Comparison of ENCODE assay signal across 10 mouse cellular contexts in the genomic region with DNA sequence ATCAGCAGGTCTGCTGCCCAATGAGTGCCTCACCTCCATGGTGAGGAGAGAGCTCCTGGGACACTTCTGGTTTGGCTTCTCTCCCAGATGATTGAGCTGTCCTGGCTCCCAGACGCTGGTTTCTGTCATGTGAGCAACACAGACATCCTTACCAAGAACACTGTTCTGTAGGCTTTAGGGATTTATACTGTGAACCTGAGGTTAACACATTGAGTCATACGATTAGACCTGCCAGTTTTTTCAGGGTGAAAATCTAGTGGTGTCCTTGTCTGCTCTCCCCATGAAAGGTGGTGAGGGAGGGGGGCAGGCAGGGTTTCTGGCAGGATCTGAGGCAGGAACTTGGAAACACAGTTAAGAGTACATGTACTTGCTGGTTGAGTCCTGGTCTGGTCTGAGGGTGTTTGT. TPM values are rescaled to one million over a fixed set of nuclear protein-coding genes. Genes with fewer than 3 reads are reported as not detected.
DNase-seq lines count a peak whose midpoint lies in the region; ATAC-seq lines count a peak whose summit lies in the region.
"Had no signal": no experiment of that assay in that cellular context is flagged by ENCODE, and none has a peak within 500 bp of the region (broad histone marks: within the 10 kb centered on the region; RNA-seq: fewer than 3 reads in every experiment).

No protein-coding gene starts in this region.

- H3K4me3 ChIP-seq in embryonic facial prominence, embryonic 14.5 days (ENCODE audit: low read depth, low read length) = no peak overlapping the region
- no peak overlapping the region for H3K4me3 ChIP-seq in embryonic facial prominence, embryonic 10.5 days
- H3K4me3 ChIP-seq in intestine, embryonic 14.5 days (ENCODE audit: low read depth, low read length) = no peak overlapping the region
- no peak overlapping the region for H3K4me3 ChIP-seq in midbrain, embryonic 16.5 days (ENCODE audit: low read depth, low read length)

- H3K36me3 ChIP-seq in embryonic facial prominence, embryonic 14.5 days (ENCODE audit: control insufficient read depth, insufficient read depth, low read length) = no peaks in the 10 kb centered on the region
- H3K36me3 ChIP-seq in embryonic facial prominence, embryonic 10.5 days (replicated peaks) = no peaks in the 10 kb centered on the region
- no peaks in the 10 kb centered on the region for H3K36me3 ChIP-seq in intestine, embryonic 14.5 days (ENCODE audit: control insufficient read depth, insufficient read depth, low read length)
- H3K36me3 ChIP-seq in midbrain, embryonic 16.5 days (ENCODE audit: control insufficient read depth, insufficient read depth, low read length) = no peaks in the 10 kb centered on the region

- no peak overlapping the region for H3K27ac ChIP-seq in embryonic facial prominence, embryonic 14.5 days (replicated peaks; ENCODE audit: low read depth, low read length)
- no peak overlapping the region for H3K27ac ChIP-seq in embryonic facial prominence, embryonic 10.5 days (replicated peaks)
- H3K27ac ChIP-seq in intestine, embryonic 14.5 days (ENCODE audit: low read depth) = peak overlapping the region; percentile 29; the same call in 1 of the 2 replicates
- no peak overlapping the region for H3K27ac ChIP-seq in midbrain, embryonic 16.5 days (ENCODE audit: low read length)

- H3K9me3 ChIP-seq in embryonic facial prominence, embryonic 14.5 days (ENCODE audit: control insufficient read depth, low read length) = no peaks in the 10 kb centered on the region
- H3K9me3 ChIP-seq in embryonic facial prominence, embryonic 10.5 days = no peaks in the 10 kb centered on the region
- no peaks in the 10 kb centered on the region for H3K9me3 ChIP-seq in intestine, embryonic 14.5 days (ENCODE audit: control insufficient read depth, low read length)
- H3K9me3 ChIP-seq in midbrain, embryonic 16.5 days (replicated peaks; ENCODE audit: control insufficient read depth, low read length, poor library complexity, severe bottlenecking) = no peaks in the 10 kb centered on the region

- DNase-seq in embryonic facial prominence, embryonic 14.5 days (ENCODE audit: low spot score) = no peak
- no peak for DNase-seq in embryonic facial prominence, embryonic 10.5 days (ENCODE audit: low spot score)
- DNase-seq in 3134 (ENCODE audit: extremely low read depth, insufficient read length, low spot score) = peak; percentile 55
- DNase-seq in fibroblast of lung, adult 2 months (ENCODE audit: low read depth) = peak; percentile 84
- DNase-seq in intestine, embryonic 14.5 days (ENCODE audit: low spot score) = no peak

- H3K9ac ChIP-seq in embryonic facial prominence, embryonic 14.5 days (ENCODE audit: low read depth, low read length) = no peak overlapping the region
- H3K9ac ChIP-seq in intestine, embryonic 14.5 days (ENCODE audit: low read length) = no peak overlapping the region
- no peak overlapping the region for H3K9ac ChIP-seq in midbrain, embryonic 16.5 days (ENCODE audit: low read depth, low read length)

- no peaks in the 10 kb centered on the region for H3K27me3 ChIP-seq in embryonic facial prominence, embryonic 14.5 days (replicated peaks; ENCODE audit: control insufficient read depth, insufficient read depth, low read length)
- no peaks in the 10 kb centered on the region for H3K27me3 ChIP-seq in embryonic facial prominence, embryonic 10.5 days (replicated peaks; ENCODE audit: low read depth, poor library complexity, severe bottlenecking)
- H3K27me3 ChIP-seq in intestine, embryonic 14.5 days (replicated peaks; ENCODE audit: control insufficient read depth, insufficient read depth, low read length) = no peaks in the 10 kb centered on the region
- no peaks in the 10 kb centered on the region for H3K27me3 ChIP-seq in midbrain, embryonic 16.5 days (ENCODE audit: control insufficient read depth, insufficient read depth, low read depth, low read length)

- peaks cover 38% of the 10 kb centered on the region for H3K4me1 ChIP-seq in embryonic facial prominence, embryonic 14.5 days (ENCODE audit: control insufficient read depth, insufficient read depth, low read length)
- peaks cover 54% of the 10 kb centered on the region for H3K4me1 ChIP-seq in embryonic facial prominence, embryonic 10.5 days
- peaks cover 36% of the 10 kb centered on the region for H3K4me1 ChIP-seq in intestine, embryonic 14.5 days (replicated peaks; ENCODE audit: control insufficient read depth, insufficient read depth, low read length)
- peaks cover 13% of the 10 kb centered on the region for H3K4me1 ChIP-seq in midbrain, embryonic 16.5 days (ENCODE audit: control insufficient read depth, insufficient read depth, low read length)

- WGBS in embryonic facial prominence, embryonic 14.5 days = 44% methylated on average over 2 of the region's 2 CpGs
- WGBS in embryonic facial prominence, embryonic 10.5 days = 84% methylated on average over 2 of the region's 2 CpGs
- 45% methylated on average over 2 of the region's 2 CpGs for WGBS in intestine, embryonic 14.5 days
- 64% methylated on average over 2 of the region's 2 CpGs for WGBS in midbrain, embryonic 16.5 days

- peak; percentile 41; the same call in 1 of the 2 replicates for ATAC-seq in embryonic facial prominence, embryonic 14.5 days (ENCODE audit: low read depth)
- ATAC-seq in intestine, embryonic 14.5 days (replicated peaks; ENCODE audit: low FRiP score, low TSS enrichment, low read depth) = 0 out of 2 replicates have a peak, but pooled peaks have one; percentile 24
- no peak for ATAC-seq in monocyte, adult 5-6 weeks (replicated peaks; ENCODE audit: insufficient number of reproducible peaks, low FRiP score, low TSS enrichment, poor library complexity, severe bottlenecking)
- ATAC-seq in midbrain, embryonic 16.5 days = no peak
- no peak for ATAC-seq in inflammation-experienced regulatory T-cells, adult 6 months
- ATAC-seq: activated CD4-positive, CD25-positive, alpha-beta regulatory T cell, adult 4 months had no signal

- no peak overlapping the region for H3K4me2 ChIP-seq in embryonic facial prominence, embryonic 14.5 days (ENCODE audit: low read depth, low read length)
- H3K4me2 ChIP-seq in intestine, embryonic 14.5 days (ENCODE audit: low read length) = no peak overlapping the region
- no peak overlapping the region for H3K4me2 ChIP-seq in midbrain, embryonic 16.5 days (ENCODE audit: low read length)
- H3K4me2 ChIP-seq: midbrain, embryonic 11.5 days had no signal

RNA-seq across cellular contexts. Expression of gene Daam1, which starts 54.3 kb away (rescaled TPM):
- 11.0 and 12.1 TPM in 2 replicates for polyA plus RNA-seq in embryonic facial prominence, embryonic 14.5 days (2014; fragmentation: Nextera tagmentation; extraction: Ambion mirVana)
- polyA plus RNA-seq in embryonic facial prominence, embryonic 10.5 days (2016; fragmentation: Nextera tagmentation; extraction: Ambion mirVana) = 7.3 and 7.4 TPM in 2 replicates
- polyA plus RNA-seq in intestine, embryonic 14.5 days (2014; fragmentation: Nextera tagmentation; extraction: Ambion mirVana) = 15.6 and 16.1 TPM in 2 replicates
- total RNA-seq in monocyte, adult 5-6 weeks (2017) = 8.3 to 15.2 TPM (median 13.8 TPM) in 3 replicates
- 33.0 and 33.4 TPM in 2 replicates for polyA plus RNA-seq in midbrain, embryonic 16.5 days (2015; fragmentation: Nextera tagmentation; extraction: Ambion mirVana)
- 1 to 10 TPM; 1.4 to 3.0 (median 1.6) TPM for polyA plus RNA-seq in inflammation-experienced regulatory T-cells, adult 6 months (2017; shearing (Covaris generic))

Comparison
In these comparisons a context has a peak if more than half of its experiments do, and no peak if none do; other contexts are left out.
1. ATAC-seq: peak in embryonic facial prominence, embryonic 14.5 days (single experiment) and intestine, embryonic 14.5 days (single experiment); none in monocyte, adult 5-6 weeks (single experiment), midbrain, embryonic 16.5 days (single experiment) and inflammation-experienced regulatory T-cells, adult 6 months (single experiment).
2. DNase-seq: peak in 3134 (single experiment) and fibroblast of lung, adult 2 months (single experiment); none in embryonic facial prominence, embryonic 14.5 days (single experiment), embryonic facial prominence, embryonic 10.5 days (single experiment) and intestine, embryonic 14.5 days (single experiment).